Mouse (Mus musculus) testis, adult 2 months (tissue): Measurements from ENCODE around the gene 4930432K21Rik. TPM values are rescaled to one million over a fixed set of nuclear protein-coding genes. Genes with fewer than 3 reads are reported as not detected.

Experiments used
- H3K27ac ChIP-seq: fragments of 200-500 bp; 2 replicates; pipeline ENCODE4 v1.5.1; 2012; ENCODE audit warnings: low read depth, low read length; ENCODE audit not compliant: control insufficient read depth, insufficient read depth
- H3K27me3 ChIP-seq: fragments of 200-500 bp; 2 replicates; pipeline ENCODE4 v1.6.1; 2012; ENCODE audit warnings: mild to moderate bottlenecking, low read length, moderate library complexity; ENCODE audit not compliant: control insufficient read depth, insufficient read depth
- H3K36me3 ChIP-seq: fragments of 200-500 bp; 2 replicates; pipeline ENCODE4 v1.6.1; 2012; ENCODE audit warnings: mild to moderate bottlenecking, low read length; ENCODE audit not compliant: control insufficient read depth, insufficient read depth
- H3K4me1 ChIP-seq: fragments of 200-500 bp; 2 replicates; pipeline ENCODE4 v1.6.1; 2012; ENCODE audit warnings: low read length; ENCODE audit not compliant: control insufficient read depth, insufficient read depth
- H3K4me3 ChIP-seq: fragments of 200-500 bp; 2 replicates; pipeline ENCODE4 v1.5.1; 2012; ENCODE audit warnings: low read depth, mild to moderate bottlenecking, low read length, moderate library complexity, mixed read lengths; ENCODE audit not compliant: control insufficient read depth
- CTCF ChIP-seq: fragments of 200-500 bp; IDR thresholded peaks from 2 replicates; pipeline ENCODE4 v1.5.1; 2012; ENCODE audit warnings: low read depth, mild to moderate bottlenecking, inconsistent platforms, low read length, moderate library complexity; ENCODE audit not compliant: control insufficient read depth, insufficient read depth, insufficient replicate concordance
- POLR2A ChIP-seq: fragments of 200-500 bp; IDR thresholded peaks from 2 replicates; pipeline ENCODE4 v1.6.1; 2012; ENCODE audit warnings: low read depth, mild to moderate bottlenecking, inconsistent platforms, low read length, moderate library complexity; ENCODE audit not compliant: control insufficient read depth
- polyA plus RNA-seq: library from polyadenylated mRNA; depleted of rRNA; stranded (reverse); fragments of >200 nt; gene quantifications from 2 replicates; pipeline ENCODE4 v1.2.3, GENCODE M21; 2012

Gene 4930432K21Rik
- polyA plus RNA-seq, 1 experiment, result 57.2 TPM

GRCm38 (mm10) chr8:84148531-84148850 lies 666 bp downstream of the 4930432K21Rik start:
- H3K36me3 ChIP-seq, result no peaks in the 10 kb centered on the region; the same call in 1 of the 2 replicates
- H3K27me3 ChIP-seq, result no peaks in the 10 kb centered on the region
- peaks cover 6% of the 10 kb centered on the region for H3K4me1 ChIP-seq
- TF ChIP-seq POLR2A, result peak; percentile 26; the same call in 1 of the 2 replicates
- TF ChIP-seq CTCF, result no peak
- H3K4me3 ChIP-seq, result peak overlapping the region; percentile 89
- peak overlapping the region; percentile 82 for H3K27ac ChIP-seq

GRCm38 (mm10) chr8:84149181-84149580 lies 1.4 kb downstream of the 4930432K21Rik start:
- Histone ChIP-seq H3K4me3 (peak overlapping the region; percentile 59; the same call in 1 of the 2 replicates), H3K36me3 (no peaks in the 10 kb centered on the region), H3K27me3 (no peaks in the 10 kb centered on the region), H3K27ac (no peak overlapping the region), H3K4me1 (peaks cover 6% of the 10 kb centered on the region)
- TF ChIP-seq POLR2A, result no peak

GRCm38 (mm10) chr8:84157620-84158019 lies 9.8 kb downstream of the 4930432K21Rik start:
- TF ChIP-seq CTCF (no peak), POLR2A (no peak)
- Histone ChIP-seq H3K4me3 (no peak overlapping the region), H3K4me1 (no peaks in the 10 kb centered on the region), H3K36me3 (no peaks in the 10 kb centered on the region; the same call in 1 of the 2 replicates), H3K27ac (no peak overlapping the region), H3K27me3 (no peaks in the 10 kb centered on the region)

- H3K27me3 ChIP-seq, result no peaks in the 10 kb centered on the region
- no peak overlapping the region for H3K4me3 ChIP-seq
- no peaks in the 10 kb centered on the region for H3K4me1 ChIP-seq
- H3K36me3 ChIP-seq, result peaks cover 1% of the 10 kb centered on the region
- H3K27ac ChIP-seq, result no peak overlapping the region
- TF ChIP-seq CTCF (no peak), POLR2A (no peak)
Measured at GRCm38 (mm10) chr8:84167696-84168095, 19.9 kb downstream of the 4930432K21Rik start.

- H3K4me1 ChIP-seq, result no peaks in the 10 kb centered on the region; the same call in none of the 2 replicates
- H3K27ac ChIP-seq, result no peak overlapping the region
- TF ChIP-seq CTCF (no peak), POLR2A (no peak)
- no peak overlapping the region for H3K4me3 ChIP-seq
- H3K36me3 ChIP-seq, result no peaks in the 10 kb centered on the region; the same call in none of the 2 replicates
- no peaks in the 10 kb centered on the region for H3K27me3 ChIP-seq
Measured at GRCm38 (mm10) chr8:84170096-84170495, 22.3 kb downstream of the 4930432K21Rik start.

GRCm38 (mm10) chr8:84173861-84174260 lies 26.0 kb downstream of the 4930432K21Rik start:
- peak overlapping the region; percentile 44 for H3K4me3 ChIP-seq
- H3K36me3 ChIP-seq, result no peaks in the 10 kb centered on the region; the same call in none of the 2 replicates
- H3K27ac ChIP-seq, result no peak overlapping the region
- TF ChIP-seq POLR2A, result no peak
- no peak for TF ChIP-seq CTCF
- peaks cover 2% of the 10 kb centered on the region for H3K4me1 ChIP-seq
- no peaks in the 10 kb centered on the region for H3K27me3 ChIP-seq

- Histone ChIP-seq H3K27ac (no peak overlapping the region), H3K4me3 (no peak overlapping the region), H3K4me1 (peaks cover 12% of the 10 kb centered on the region), H3K36me3 (no peaks in the 10 kb centered on the region; the same call in 1 of the 2 replicates), H3K27me3 (no peaks in the 10 kb centered on the region)
- TF ChIP-seq POLR2A, result no peak
- no peak for TF ChIP-seq CTCF
Measured at GRCm38 (mm10) chr8:84176560-84176959, 28.7 kb downstream of the 4930432K21Rik start.

- TF ChIP-seq CTCF (no peak), POLR2A (no peak)
- H3K36me3 ChIP-seq, result no peaks in the 10 kb centered on the region; the same call in 1 of the 2 replicates
- H3K27me3 ChIP-seq, result no peaks in the 10 kb centered on the region
- no peak overlapping the region for H3K4me3 ChIP-seq
- peaks cover 12% of the 10 kb centered on the region for H3K4me1 ChIP-seq
- H3K27ac ChIP-seq, result no peak overlapping the region
Measured at GRCm38 (mm10) chr8:84177405-84177804, 29.6 kb downstream of the 4930432K21Rik start.
